Mouse (Mus musculus) forebrain, postnatal 0 days (tissue): ENCODE data around the gene Ovca2. TPM values are rescaled to one million over a fixed set of nuclear protein-coding genes. Genes with fewer than 3 reads are reported as not detected.
"Not testable (repeated sequence)": the region's sequence is repeated elsewhere in the genome, so short reads cannot be mapped to it uniquely, and the experiment has no call there.

Source experiments
- ATAC-seq: fragments of 200-750 bp; cut with Nextera tagmentation; 2 replicates; pipeline ENCODE4 v1.8.0; 2017; ENCODE audit warnings: mild to moderate bottlenecking, moderate library complexity
- DNase-seq: peaks from one replicate; pipeline ENCODE4 v3.0.0-alpha.2; 2015
- H3K27ac ChIP-seq: fragments of 300-500 bp; sonication (generic); 2 replicates; pipeline ENCODE4 v1.5.1; 2014; ENCODE audit warnings: low read depth, mild to moderate bottlenecking, antibody characterized with exemption, low read length, moderate library complexity, mixed read lengths
- H3K27me3 ChIP-seq: fragments of 300-500 bp; sonication (generic); 2 replicates; pipeline ENCODE4 v1.6.1; 2014; ENCODE audit warnings: mild to moderate bottlenecking, low read length, mixed read lengths; ENCODE audit not compliant: insufficient read depth
- H3K36me3 ChIP-seq: fragments of 300-500 bp; sonication (generic); 2 replicates; pipeline ENCODE4 v1.6.1; 2014; ENCODE audit warnings: mild to moderate bottlenecking, moderate library complexity; ENCODE audit not compliant: insufficient read depth
- H3K4me1 ChIP-seq: fragments of 300-500 bp; sonication (generic); 2 replicates; pipeline ENCODE4 v1.6.1; 2014; ENCODE audit warnings: antibody characterized with exemption; ENCODE audit not compliant: insufficient read depth
- H3K4me2 ChIP-seq: fragments of 300-500 bp; sonication (generic); 2 replicates; pipeline ENCODE4 v1.6.1; 2014; ENCODE audit warnings: low read depth, mild to moderate bottlenecking, moderate library complexity
- H3K4me3 ChIP-seq: fragments of 300-500 bp; sonication (generic); 2 replicates; pipeline ENCODE4 v1.5.1; 2014; ENCODE audit warnings: low read depth, low read length, mixed read lengths
- H3K9ac ChIP-seq: fragments of 300-500 bp; sonication (generic); 2 replicates; pipeline ENCODE4 v1.6.1; 2014; ENCODE audit warnings: mild to moderate bottlenecking
- H3K9me3 ChIP-seq: fragments of 300-500 bp; sonication (generic); 2 replicates; pipeline ENCODE4 v1.6.1; 2016; ENCODE audit warnings: low read length
- CTCF ChIP-seq: sonication (generic); IDR thresholded peaks from 2 replicates; pipeline ENCODE4 v1.5.1; 2016; ENCODE audit warnings: antibody characterized with exemption, control low read depth, low read depth
- WGBS: fragments of 180-500 bp; shearing (Covaris S2); extraction: QIAGEN DNeasy Blood & Tissue Kit; methylation state at CpG from one replicate; pipeline ENCODE4 v1.1.7; 2014; 5-methylcytosine and 5-hydroxymethylcytosine counted together
- polyA plus RNA-seq: library from polyadenylated mRNA; unstranded; fragments of >200 nt; fragmentation: Nextera tagmentation; extraction: Ambion mirVana; gene quantifications from 2 replicates; pipeline ENCODE4 v1.2.1, GENCODE M21; 2015
- total RNA-seq: library from RNA; depleted of rRNA; stranded (reverse); fragments of >200 nt; gene quantifications from 2 replicates; pipeline ENCODE4 v1.2.3, GENCODE M21; 2014

The Ovca2 gene
- total and polyA plus RNA-seq, 2 experiments from 2014 or later = 11.5 to 19.6 TPM

GRCm38 (mm10) chr11:75178011-75178410 is 624 bp downstream of the Ovca2 start:
- no peak for TF ChIP-seq CTCF
- peak overlapping the region; percentile 79 for H3K9ac ChIP-seq
- H3K4me3 ChIP-seq = peak overlapping the region; percentile 69
- peak overlapping the region; percentile 90 for H3K4me2 ChIP-seq
- H3K4me1 ChIP-seq = no peaks in the 10 kb centered on the region
- no peak for ATAC-seq
- WGBS = 61% methylated on average over 12 of the region's 12 CpGs
- peaks cover 27% of the 10 kb centered on the region for H3K36me3 ChIP-seq
- no peaks in the 10 kb centered on the region for H3K9me3 ChIP-seq
- no peak for DNase-seq
- no peaks in the 10 kb centered on the region for H3K27me3 ChIP-seq
- peak overlapping the region; percentile 87 for H3K27ac ChIP-seq

GRCm38 (mm10) chr11:75174574-75174973 is 4.1 kb downstream of the Ovca2 start:
- not testable (repeated sequence) for H3K4me3 ChIP-seq, H3K9ac ChIP-seq, DNase-seq, H3K27ac ChIP-seq, H3K4me1 ChIP-seq, H3K27me3 ChIP-seq, ATAC-seq, H3K36me3 ChIP-seq, H3K9me3 ChIP-seq
- H3K4me2 ChIP-seq = peak overlapping the region; percentile 92; the same call in 1 of the 2 replicates
- 68% methylated on average over 6 of the region's 6 CpGs for WGBS

GRCm38 (mm10) chr11:75173799-75174165 is 4.9 kb downstream of the Ovca2 start:
- H3K36me3 ChIP-seq = 0 out of 2 replicates have a peak, but pooled peaks cover 7% of the 10 kb centered on the region
- peak overlapping the region; percentile 75 for H3K27ac ChIP-seq
- DNase-seq (no peak), ATAC-seq (no peak)
- H3K9me3 ChIP-seq = no peaks in the 10 kb centered on the region
- 0 out of 2 replicates have a peak, but pooled peaks cover 1% of the 10 kb centered on the region for H3K4me1 ChIP-seq
- H3K4me3 ChIP-seq = peak overlapping the region; percentile 78
- H3K9ac ChIP-seq = peak overlapping the region; percentile 74
- peak overlapping the region; percentile 92 for H3K4me2 ChIP-seq
- peaks cover 5% of the 10 kb centered on the region; the same call in 1 of the 2 replicates for H3K27me3 ChIP-seq
- 1% methylated on average over 15 of the region's 15 CpGs for WGBS
- TF ChIP-seq CTCF = no peak

- no peaks in the 10 kb centered on the region for H3K9me3 ChIP-seq
- peak overlapping the region; percentile 92 for H3K4me2 ChIP-seq
- DNase-seq = peak; percentile 94
- peak overlapping the region; percentile 74 for H3K9ac ChIP-seq
- H3K27ac ChIP-seq = peak overlapping the region; percentile 75
- H3K27me3 ChIP-seq = peaks cover 10% of the 10 kb centered on the region; the same call in 1 of the 2 replicates
- WGBS = 2% methylated on average over 69 of the region's 71 CpGs
- H3K36me3 ChIP-seq = 0 out of 2 replicates have a peak, but pooled peaks cover 7% of the 10 kb centered on the region
- peak; percentile 70 for ATAC-seq
- H3K4me3 ChIP-seq = peak overlapping the region; percentile 78
- no peak for TF ChIP-seq CTCF
- H3K4me1 ChIP-seq = 0 out of 2 replicates have a peak, but pooled peaks cover 4% of the 10 kb centered on the region
Observed at GRCm38 (mm10) chr11:75173095-75173798, 5.4 kb downstream of the Ovca2 start.

DNA sequence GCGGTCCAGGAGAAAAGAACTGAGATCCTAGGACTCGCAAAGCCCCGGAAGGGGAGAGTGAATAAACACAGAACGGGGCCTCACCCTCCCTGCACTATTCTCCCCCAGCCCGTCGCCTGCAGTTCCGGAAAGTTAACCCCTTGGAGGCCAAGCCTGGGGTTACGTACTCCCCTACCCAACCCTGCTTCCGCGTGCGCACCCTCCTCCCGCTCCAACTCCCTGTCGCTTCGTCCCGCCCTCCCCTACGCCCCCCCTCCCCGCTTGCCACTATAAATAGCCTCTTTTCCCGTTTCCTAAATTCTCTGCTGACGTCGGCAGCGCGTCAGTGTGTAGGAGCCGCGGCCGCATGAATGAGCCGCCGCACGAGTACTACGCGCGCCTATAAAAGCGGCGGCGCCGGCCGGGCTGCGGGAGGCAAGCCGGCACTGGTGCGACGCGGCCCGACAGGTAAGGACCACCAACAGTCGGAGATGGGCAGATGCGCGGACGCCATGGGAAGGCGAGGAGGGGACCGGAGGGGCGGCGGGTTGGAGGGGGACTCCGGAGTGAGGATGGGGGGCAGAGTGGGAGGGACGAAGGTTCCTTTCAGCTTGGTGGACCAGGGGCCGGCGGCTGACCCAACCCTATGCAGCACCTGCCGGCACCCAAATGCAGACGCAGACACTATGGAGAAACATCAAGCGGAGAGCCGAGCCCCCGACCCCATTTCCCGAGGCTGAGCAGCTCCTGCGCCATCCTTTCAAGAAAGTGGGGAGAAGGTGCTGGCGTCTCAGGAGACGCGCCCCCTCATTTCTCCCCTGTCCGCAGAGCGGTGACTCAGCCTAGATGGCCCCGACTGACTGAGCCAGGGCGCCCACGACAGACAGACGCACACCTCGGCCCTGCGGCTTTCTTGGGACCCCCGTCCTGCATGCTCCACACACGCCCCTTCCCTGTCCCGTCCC is 6.2 kb downstream of the Ovca2 start:
- 0 out of 2 replicates have a peak, but pooled peaks cover 4% of the 10 kb centered on the region for H3K4me1 ChIP-seq
- peaks cover 18% of the 10 kb centered on the region for H3K27me3 ChIP-seq
- peak overlapping the region; percentile 92 for H3K4me2 ChIP-seq
- H3K4me3 ChIP-seq = peak overlapping the region; percentile 78
- peak overlapping the region; percentile 75; the same call in 1 of the 2 replicates for H3K27ac ChIP-seq
- no peaks in the 10 kb centered on the region for H3K9me3 ChIP-seq
- 2% methylated on average over 71 of the region's 75 CpGs for WGBS
- ATAC-seq (peak; percentile 15), DNase-seq (peak; percentile 88)
- TF ChIP-seq CTCF = no peak
- H3K9ac ChIP-seq = peak overlapping the region; percentile 74
- 0 out of 2 replicates have a peak, but pooled peaks cover 7% of the 10 kb centered on the region for H3K36me3 ChIP-seq

- H3K4me3 ChIP-seq = peak overlapping the region; percentile 78; the same call in 1 of the 2 replicates
- H3K27me3 ChIP-seq = peaks cover 21% of the 10 kb centered on the region
- H3K27ac ChIP-seq = no peak overlapping the region
- no peak overlapping the region for H3K9ac ChIP-seq
- 0 out of 2 replicates have a peak, but pooled peaks cover 4% of the 10 kb centered on the region for H3K4me1 ChIP-seq
- H3K9me3 ChIP-seq = no peaks in the 10 kb centered on the region
- DNase-seq = peak; percentile 18
- TF ChIP-seq CTCF = no peak
- no peak for ATAC-seq
- H3K36me3 ChIP-seq = 0 out of 2 replicates have a peak, but pooled peaks cover 1% of the 10 kb centered on the region
- WGBS = 8% methylated on average over 17 of the region's 17 CpGs
- H3K4me2 ChIP-seq = peak overlapping the region; percentile 92
Observed at GRCm38 (mm10) chr11:75171186-75171865, 7.3 kb downstream of the Ovca2 start.
